Mouse (Mus musculus): Measurements from ENCODE around the gene Pycr2.

- TF ChIP-seq CTCF (IDR thresholded peaks at IDR 0.05) (no peak), EP300 (IDR thresholded peaks at IDR 0.05) (no peak)
These were observed 7.7 kb downstream of the Pycr2 start for GRCm38 (mm10) chr1:180911653-180912287.
